Mouse (Mus musculus) testis, adult 2 months (tissue): ENCODE results near the gene Nudt17.

Experiments
- CTCF ChIP-seq: fragments of 200-500 bp; IDR thresholded peaks from 2 replicates; pipeline ENCODE4 v1.5.1; 2012; ENCODE audit warnings: low read depth, mild to moderate bottlenecking, inconsistent platforms, low read length, moderate library complexity; ENCODE audit not compliant: control insufficient read depth, insufficient read depth, insufficient replicate concordance
- POLR2A ChIP-seq: fragments of 200-500 bp; IDR thresholded peaks from 2 replicates; pipeline ENCODE4 v1.6.1; 2012; ENCODE audit warnings: low read depth, mild to moderate bottlenecking, inconsistent platforms, low read length, moderate library complexity; ENCODE audit not compliant: control insufficient read depth

- TF ChIP-seq POLR2A = no peak
- no peak for TF ChIP-seq CTCF
Measured at GRCm38 (mm10) chr3:96714286-96714685, 5.9 kb upstream of the Nudt17 start.
